21 mouse cellular contexts compared by ENCODE assay signal in the genomic region with DNA sequence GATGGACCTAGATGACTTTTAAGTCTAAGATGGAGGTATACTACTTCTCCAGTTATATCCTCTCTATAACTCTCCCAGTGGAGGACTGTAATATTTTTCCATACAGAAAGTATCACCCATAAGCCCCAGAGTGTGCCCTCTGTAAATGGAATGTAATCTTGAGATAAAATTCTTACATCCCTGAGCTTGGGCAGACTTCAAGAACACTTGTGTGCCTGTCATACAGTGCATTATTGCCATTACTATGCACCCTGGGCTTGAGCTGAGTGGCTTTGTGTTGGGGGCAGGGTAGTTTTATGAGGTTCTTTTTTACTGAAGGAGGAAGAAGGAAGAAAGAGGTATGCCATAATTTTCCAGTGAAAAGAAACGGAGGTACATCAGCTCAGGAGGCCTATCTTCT.
DNase-seq lines count a peak whose midpoint lies in the region; ATAC-seq and TF ChIP-seq lines count a peak whose summit lies in the region.
"Had no signal": no experiment of that assay in that cellular context is flagged by ENCODE, and none has a peak within 500 bp of the region (broad histone marks: within the 10 kb centered on the region; RNA-seq: fewer than 3 reads in every experiment).

No protein-coding gene starts in this region.

- no peak overlapping the region for H3K4me2 ChIP-seq in lung, embryonic 16.5 days (ENCODE audit: low read depth, low read length)
- no peak overlapping the region for H3K4me2 ChIP-seq in lung, postnatal 0 days (replicated peaks; ENCODE audit: low read depth, low read length)

- H3K27me3 ChIP-seq in lung, embryonic 16.5 days (ENCODE audit: control insufficient read depth, insufficient read depth, low read depth, low read length): no peaks in the 10 kb centered on the region
- no peaks in the 10 kb centered on the region for H3K27me3 ChIP-seq in lung, postnatal 0 days (replicated peaks; ENCODE audit: insufficient read depth, low read length)
- H3K27me3 ChIP-seq: CH12.LX had no signal

- H3K36me3 ChIP-seq in lung, embryonic 16.5 days (ENCODE audit: control insufficient read depth, insufficient read depth, low read length): no peaks in the 10 kb centered on the region
- no peaks in the 10 kb centered on the region for H3K36me3 ChIP-seq in lung, postnatal 0 days (ENCODE audit: insufficient read depth, low read length)
- H3K36me3 ChIP-seq: G1E had no signal

- H3K27ac ChIP-seq in lung, embryonic 16.5 days (ENCODE audit: low read length): no peak overlapping the region
- no peak overlapping the region for H3K27ac ChIP-seq in lung, postnatal 0 days (ENCODE audit: low read length)

- no peak for TF ChIP-seq CTCF in lung, postnatal 0 days (IDR thresholded peaks at IDR 0.05)

- intact Hi-C loops in heart, postnatal 25 days (cut with DNase I): no loop called here

- peak; percentile 29; the same call in 1 of the 2 replicates for TF ChIP-seq EP300 in lung, postnatal 0 days (IDR thresholded peaks at IDR 0.05)

- DNase-seq in heart, adult 11 months: peak; percentile 42
- no peak for DNase-seq in heart, postnatal 25 days (ENCODE audit: low spot score)
- no peak for DNase-seq in lung, postnatal 25 days (ENCODE audit: low spot score)
- DNase-seq in lung, postnatal 0 days (ENCODE audit: low spot score): peak; percentile 16
- DNase-seq in lung, postnatal 36 days: no peak
- DNase-seq: adrenal gland, adult 2 months; adrenal gland, adult 8-10 months; adrenal gland, postnatal 10 days; adrenal gland, postnatal 14 days; adrenal gland, postnatal 25 days; adrenal gland, postnatal 36 days; B cell, adult 2 months; cerebellum, adult 11 months; cerebellum, adult 11-12 months; cerebellum, adult 18-20 months had no signal

- no peak overlapping the region for H3K9ac ChIP-seq in lung, embryonic 16.5 days (ENCODE audit: low read length)
- no peak overlapping the region for H3K9ac ChIP-seq in lung, postnatal 0 days (replicated peaks; ENCODE audit: low read depth)

- H3K4me1 ChIP-seq in lung, embryonic 16.5 days (replicated peaks; ENCODE audit: control insufficient read depth, insufficient read depth, low read length): no peaks in the 10 kb centered on the region
- H3K4me1 ChIP-seq in lung, postnatal 0 days (ENCODE audit: insufficient read depth, low read depth, low read length): peaks cover 4% of the 10 kb centered on the region; the same call in 1 of the 2 replicates

- no peaks in the 10 kb centered on the region for H3K9me3 ChIP-seq in lung, embryonic 16.5 days (ENCODE audit: control insufficient read depth, low read length)
- H3K9me3 ChIP-seq in lung, postnatal 0 days (ENCODE audit: low read length): no peaks in the 10 kb centered on the region

- 48% methylated on average over 1 of the region's 1 CpGs for WGBS in lung, embryonic 16.5 days
- WGBS in lung, postnatal 0 days: 50% methylated on average over 1 of the region's 1 CpGs

- H3K4me3 ChIP-seq in lung, embryonic 16.5 days (ENCODE audit: low read length): no peak overlapping the region
- no peak overlapping the region for H3K4me3 ChIP-seq in lung, postnatal 0 days (ENCODE audit: low read depth, low read length)

- peak; percentile 82 for ATAC-seq in lung, embryonic 16.5 days (ENCODE audit: low read depth)
- ATAC-seq in lung, postnatal 0 days: peak; percentile 62; the same call in 1 of the 2 replicates
- ATAC-seq: activated CD4-positive, CD25-positive, alpha-beta regulatory T cell, adult 4 months; CD4-positive, CD25-positive, alpha-beta regulatory T cell, adult 4 months; Patski had no signal

Comparison
In these comparisons a context has a peak if more than half of its experiments do, and no peak if none do; other contexts are left out.
1. DNase-seq: peak in heart, adult 11 months (single experiment) and lung, postnatal 0 days (single experiment); none in heart, postnatal 25 days (single experiment), lung, postnatal 25 days (single experiment) and lung, postnatal 36 days (single experiment).